Comparison of ENCODE assay signal across 8 mouse cellular contexts in genomic region chr16:50185041-50185440, GRCm38 (mm10).
A peak's percentile ranks its signal among the peaks of the same experiment; 100 is the strongest.
DNase-seq lines count a peak whose midpoint lies in the region; ATAC-seq and TF ChIP-seq lines count a peak whose summit lies in the region.

No protein-coding gene starts in this region.

- peak; percentile 35 for DNase-seq in liver, adult 2 months (ENCODE audit: extremely low read depth, low read depth, low spot score)
- peak; percentile 13 to 26 for DNase-seq in adrenal gland, postnatal 4 days (ENCODE audit: low spot score in 2 of 2)
- DNase-seq in heart, adult 9 months (ENCODE audit: low spot score in 2 of 2), result peak; percentile 5 to 28
- DNase-seq in kidney, adult 9 months, result peak; percentile 90
- peak; percentile 33 to 59 for DNase-seq in lung, postnatal 4 days
- DNase-seq in layer of hippocampus, postnatal 25 days (ENCODE audit: extremely low spot score in 1 of 2, low spot score in 1 of 2), result no peak

- 16% methylated on average over 5 of the region's 5 CpGs for whole genome bisulfite sequencing in liver, adult 2 months
- WGBS in liver, embryonic 12.5 days (ENCODE audit: insufficient replicate concordance), result 25% methylated on average over 5 of the region's 5 CpGs

- H3K27me3 ChIP-seq in liver, adult 2 months (ENCODE audit: control insufficient read depth, insufficient read depth, low read length), result no peaks in the 10 kb centered on the region
- no peaks in the 10 kb centered on the region for H3K27me3 ChIP-seq in liver, embryonic 12.5 days (replicated peaks)

- no peak for TF ChIP-seq CTCF in liver, adult 2 months (IDR thresholded peaks at IDR 0.05; ENCODE audit: low read depth, low read length)

- no peak overlapping the region for H3K9ac ChIP-seq in liver, adult 2 months (ENCODE audit: low read depth, low read length)
- H3K9ac ChIP-seq in liver, embryonic 12.5 days, result no peak overlapping the region

- no peaks in the 10 kb centered on the region for H3K79me2 ChIP-seq in liver, adult 2 months (ENCODE audit: control insufficient read depth, insufficient read depth, low read length)

- no peaks in the 10 kb centered on the region for H3K9me3 ChIP-seq in liver, embryonic 12.5 days (replicated peaks)

- ATAC-seq in liver, embryonic 12.5 days, result no peak
- no peak for ATAC-seq in monocyte, adult 5-6 weeks (replicated peaks; ENCODE audit: insufficient number of reproducible peaks, low FRiP score, low TSS enrichment, poor library complexity, severe bottlenecking)

- H3K4me2 ChIP-seq in liver, embryonic 12.5 days, result no peak overlapping the region

- H3K27ac ChIP-seq in liver, adult 2 months (replicated peaks; ENCODE audit: insufficient read depth, low read depth, low read length), result no peak overlapping the region
- H3K27ac ChIP-seq in liver, embryonic 12.5 days, result no peak overlapping the region

- no peaks in the 10 kb centered on the region for H3K36me3 ChIP-seq in liver, adult 2 months (ENCODE audit: control insufficient read depth, insufficient read depth, low read length)
- H3K36me3 ChIP-seq in liver, embryonic 12.5 days, result no peaks in the 10 kb centered on the region

- H3K4me3 ChIP-seq in liver, adult 2 months (ENCODE audit: insufficient read depth, low read depth, low read length), result no peak overlapping the region
- H3K4me3 ChIP-seq in liver, embryonic 12.5 days, result no peak overlapping the region

- no peak for TF ChIP-seq POLR2A in liver, adult 2 months (IDR thresholded peaks at IDR 0.05; ENCODE audit: extremely low read depth, insufficient read depth, low read length)

- no peaks in the 10 kb centered on the region for H3K4me1 ChIP-seq in liver, adult 2 months (ENCODE audit: control insufficient read depth, insufficient read depth, low read length)
- peaks cover 10% of the 10 kb centered on the region; the same call in 1 of the 2 replicates for H3K4me1 ChIP-seq in liver, embryonic 12.5 days

Comparison
In these comparisons a context has a peak if more than half of its experiments do, and no peak if none do; other contexts are left out.
1. DNase-seq: peak in liver, adult 2 months (single experiment), adrenal gland, postnatal 4 days (2 of 2), heart, adult 9 months (2 of 2), kidney, adult 9 months (single experiment) and lung, postnatal 4 days (2 of 2); none in layer of hippocampus, postnatal 25 days (0 of 2).